In the genomic region with DNA sequence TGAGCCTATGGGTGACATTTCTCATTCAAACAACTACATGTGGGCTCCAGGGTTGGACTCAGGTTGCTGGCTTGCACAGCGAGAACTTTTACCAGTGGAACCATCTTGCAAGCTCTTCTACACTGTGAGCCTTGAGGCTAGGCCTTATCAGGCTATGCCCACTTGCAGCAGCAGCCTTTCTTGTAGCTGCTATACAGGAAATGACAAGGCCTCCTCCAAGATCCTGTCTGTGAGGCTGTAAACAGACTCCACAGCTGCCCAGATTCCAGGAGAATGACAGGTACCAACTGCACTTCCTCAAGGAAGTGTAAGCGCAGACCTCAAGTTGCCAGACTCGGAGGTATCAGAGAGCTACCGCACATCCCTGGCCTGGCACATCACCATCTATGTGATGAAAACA, we compare ENCODE assay signal across 11 mouse cellular contexts. TPM values are rescaled to one million over a fixed set of nuclear protein-coding genes. Genes with fewer than 3 reads are reported as not detected.
DNase-seq lines count a peak whose midpoint lies in the region; ATAC-seq lines count a peak whose summit lies in the region.
"Had no signal": no experiment of that assay in that cellular context is flagged by ENCODE, and none has a peak within 500 bp of the region (broad histone marks: within the 10 kb centered on the region; RNA-seq: fewer than 3 reads in every experiment).

No protein-coding gene starts in this region.

- H3K9ac ChIP-seq in heart, embryonic 12.5 days = no peak overlapping the region
- no peak overlapping the region for H3K9ac ChIP-seq in liver, embryonic 16.5 days (ENCODE audit: low read depth, low read length)

- H3K4me1 ChIP-seq in heart, embryonic 12.5 days (replicated peaks) = peaks cover 20% of the 10 kb centered on the region
- H3K4me1 ChIP-seq in heart, embryonic 10.5 days = peaks cover 25% of the 10 kb centered on the region
- peaks cover 12% of the 10 kb centered on the region for H3K4me1 ChIP-seq in liver, embryonic 16.5 days (ENCODE audit: control insufficient read depth, low read depth, low read length)

- peak; percentile 15; the same call in 1 of the 2 replicates for ATAC-seq in heart, embryonic 12.5 days (ENCODE audit: insufficient number of reproducible peaks, low FRiP score)
- peak; percentile 44; the same call in 1 of the 2 replicates for ATAC-seq in liver, embryonic 16.5 days (ENCODE audit: low read depth)

- no peaks in the 10 kb centered on the region for H3K36me3 ChIP-seq in heart, embryonic 12.5 days
- no peaks in the 10 kb centered on the region for H3K36me3 ChIP-seq in heart, embryonic 10.5 days
- no peaks in the 10 kb centered on the region for H3K36me3 ChIP-seq in liver, embryonic 16.5 days (ENCODE audit: control insufficient read depth, insufficient read depth)
- H3K36me3 ChIP-seq: forebrain, embryonic 10.5 days had no signal

- H3K4me3 ChIP-seq in heart, embryonic 12.5 days = no peak overlapping the region
- no peak overlapping the region for H3K4me3 ChIP-seq in heart, embryonic 10.5 days
- no peak overlapping the region for H3K4me3 ChIP-seq in liver, embryonic 16.5 days (ENCODE audit: low read depth, low read length)
- H3K4me3 ChIP-seq: forebrain, embryonic 10.5 days had no signal

- no peak for DNase-seq in heart, embryonic 10.5 days (ENCODE audit: low spot score)
- peak; percentile 28 for DNase-seq in thymus, postnatal 14 days
- DNase-seq in thymus, adult 18-20 months = no peak
- DNase-seq in cerebellum, adult 9-10 months = no peak
- DNase-seq in layer of hippocampus, adult 9-11 months = no peak
- no peak for DNase-seq in spleen, adult 12 weeks (ENCODE audit: low spot score)
- DNase-seq: cerebellum, adult 9-11 months had no signal

- 0 out of 2 replicates have a peak, but pooled peaks cover 5% of the 10 kb centered on the region for H3K9me3 ChIP-seq in heart, embryonic 12.5 days (replicated peaks)
- no peaks in the 10 kb centered on the region for H3K9me3 ChIP-seq in heart, embryonic 10.5 days
- no peaks in the 10 kb centered on the region for H3K9me3 ChIP-seq in liver, embryonic 16.5 days (replicated peaks; ENCODE audit: control insufficient read depth, low read length)
- H3K9me3 ChIP-seq: forebrain, embryonic 10.5 days had no signal

- WGBS in heart, embryonic 12.5 days = 37% methylated on average over 4 of the region's 4 CpGs
- 48% methylated on average over 4 of the region's 4 CpGs for WGBS in heart, embryonic 10.5 days
- WGBS in liver, embryonic 16.5 days (ENCODE audit: insufficient replicate concordance) = 22% methylated on average over 4 of the region's 4 CpGs

- H3K27me3 ChIP-seq in heart, embryonic 12.5 days (replicated peaks) = no peaks in the 10 kb centered on the region
- H3K27me3 ChIP-seq in heart, embryonic 10.5 days (ENCODE audit: insufficient read depth, poor library complexity, severe bottlenecking) = no peaks in the 10 kb centered on the region
- no peaks in the 10 kb centered on the region for H3K27me3 ChIP-seq in liver, embryonic 16.5 days (ENCODE audit: control insufficient read depth, insufficient read depth, low read depth, low read length)

- no peak overlapping the region for H3K4me2 ChIP-seq in heart, embryonic 12.5 days
- H3K4me2 ChIP-seq in liver, embryonic 16.5 days (ENCODE audit: low read depth, low read length) = no peak overlapping the region
- H3K4me2 ChIP-seq: midbrain, embryonic 11.5 days had no signal

- H3K27ac ChIP-seq in heart, embryonic 12.5 days (ENCODE audit: poor library complexity, severe bottlenecking) = 0 out of 2 replicates have a peak overlapping the region, but pooled peaks have one; percentile 32
- H3K27ac ChIP-seq in heart, embryonic 10.5 days = no peak overlapping the region; the same call in 1 of the 2 replicates
- H3K27ac ChIP-seq in liver, embryonic 16.5 days (ENCODE audit: low read length) = no peak overlapping the region

RNA-seq across cellular contexts. Expression of gene Tmem40, which starts 6.0 kb away (rescaled TPM):
- 2.6 and 3.2 TPM in 2 replicates for polyA plus RNA-seq in heart, embryonic 12.5 days (2016; fragmentation: Nextera tagmentation; extraction: Ambion mirVana)
- 2.8 and 3.3 TPM in 2 replicates for polyA plus RNA-seq in heart, embryonic 10.5 days (2016; fragmentation: Nextera tagmentation; extraction: Ambion mirVana)
- polyA plus RNA-seq in liver, embryonic 16.5 days (2015; fragmentation: Nextera tagmentation; extraction: Ambion mirVana) = 28.8 and 29.0 TPM in 2 replicates

RNA-seq across cellular contexts. Expression of gene Cand2, which starts 6.1 kb away (rescaled TPM):
- polyA plus RNA-seq in heart, embryonic 12.5 days (2016; fragmentation: Nextera tagmentation; extraction: Ambion mirVana) = 71.6 and 73.7 TPM in 2 replicates
- 60.0 and 73.9 TPM in 2 replicates for polyA plus RNA-seq in heart, embryonic 10.5 days (2016; fragmentation: Nextera tagmentation; extraction: Ambion mirVana)
- polyA plus RNA-seq in liver, embryonic 16.5 days (2015; fragmentation: Nextera tagmentation; extraction: Ambion mirVana) = 2.5 and 2.8 TPM in 2 replicates

RNA-seq across cellular contexts. Expression of gene Rpl32, which starts 40.3 kb away (rescaled TPM):
- 1,366 and 1,429 TPM in 2 replicates for polyA plus RNA-seq in heart, embryonic 12.5 days (2016; fragmentation: Nextera tagmentation; extraction: Ambion mirVana)
- 1,266 and 1,290 TPM in 2 replicates for polyA plus RNA-seq in heart, embryonic 10.5 days (2016; fragmentation: Nextera tagmentation; extraction: Ambion mirVana)
- polyA plus RNA-seq in liver, embryonic 16.5 days (2015; fragmentation: Nextera tagmentation; extraction: Ambion mirVana) = 967 and 1,136 TPM in 2 replicates

Comparison
In these comparisons a context has a peak if more than half of its experiments do, and no peak if none do; other contexts are left out.
1. RNA of gene Cand2, which starts 6.1 kb away (polyA plus RNA-seq): 71.6 to 73.7 TPM in heart, embryonic 12.5 days and 60.0 to 73.9 TPM in heart, embryonic 10.5 days; 2.5 to 2.8 TPM in liver, embryonic 16.5 days; every median in the first group is over 10 times any median in the second.